15 mouse cellular contexts compared by ENCODE assay signal in the genomic region with DNA sequence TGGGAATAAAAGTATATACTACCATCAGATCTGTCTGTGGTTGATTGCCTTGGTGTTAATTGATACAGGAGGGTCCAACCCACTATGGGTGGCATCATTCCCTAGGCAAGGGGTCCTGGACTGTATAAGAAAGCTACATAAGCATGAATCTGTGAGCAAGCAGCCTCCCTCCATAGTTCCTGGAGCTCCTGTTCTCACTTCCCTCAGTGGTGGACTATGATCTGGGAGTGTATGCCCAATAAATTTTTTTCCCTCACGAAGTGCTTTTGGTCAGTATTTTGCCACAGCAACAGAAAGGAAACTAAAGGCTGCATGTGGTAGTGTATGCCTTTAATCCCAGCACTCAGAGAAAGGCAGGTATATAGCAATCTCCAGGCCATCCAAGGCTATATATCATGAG.
"Had no signal": no experiment of that assay in that cellular context is flagged by ENCODE, and none has a peak within 500 bp of the region (broad histone marks: within the 10 kb centered on the region; RNA-seq: fewer than 3 reads in every experiment).

No protein-coding gene starts in this region.

- H3K27ac ChIP-seq: kidney, postnatal 0 days; layer of hippocampus, adult 2 months; left cerebral cortex, adult 2 months; liver, embryonic 13.5 days; macrophage; midbrain, embryonic 12.5 days; midbrain, embryonic 15.5 days; neural tube, embryonic 12.5 days; stomach, postnatal 0 days had no signal

- H3K9ac ChIP-seq: liver, embryonic 13.5 days; lung, embryonic 14.5 days; midbrain, embryonic 12.5 days; midbrain, embryonic 15.5 days; neural tube, embryonic 12.5 days had no signal

- H3K36me3 ChIP-seq: liver, embryonic 13.5 days; midbrain, embryonic 12.5 days; midbrain, embryonic 15.5 days; neural tube, embryonic 12.5 days had no signal

- DNase-seq: layer of hippocampus, adult 9-11 months; liver, embryonic 13.5 days; thymus, adult 2 months; thymus, postnatal 14 days; thymus, postnatal 4 days had no signal

- ATAC-seq: lung, postnatal 0 days; midbrain, embryonic 15.5 days had no signal

- H3K27me3 ChIP-seq: midbrain, embryonic 15.5 days; neural tube, embryonic 12.5 days had no signal

- H3K4me3 ChIP-seq: layer of hippocampus, adult 2 months; left cerebral cortex, adult 2 months; liver, embryonic 13.5 days; midbrain, embryonic 12.5 days; midbrain, embryonic 15.5 days; neural tube, embryonic 12.5 days had no signal

- H3K4me2 ChIP-seq: liver, embryonic 13.5 days; lung, embryonic 14.5 days; midbrain, embryonic 12.5 days; midbrain, embryonic 15.5 days; neural tube, embryonic 12.5 days had no signal

- H3K9me3 ChIP-seq: liver, embryonic 13.5 days; midbrain, embryonic 12.5 days; midbrain, embryonic 15.5 days; neural tube, embryonic 12.5 days had no signal
